Mouse (Mus musculus): ENCODE measurements around the gene Kctd21. TPM values are rescaled to one million over a fixed set of nuclear protein-coding genes. Genes with fewer than 3 reads are reported as not detected.

Gene Kctd21
- polyA plus RNA-seq, 1 experiment from 2014 or later = 2.2 TPM

DNA sequence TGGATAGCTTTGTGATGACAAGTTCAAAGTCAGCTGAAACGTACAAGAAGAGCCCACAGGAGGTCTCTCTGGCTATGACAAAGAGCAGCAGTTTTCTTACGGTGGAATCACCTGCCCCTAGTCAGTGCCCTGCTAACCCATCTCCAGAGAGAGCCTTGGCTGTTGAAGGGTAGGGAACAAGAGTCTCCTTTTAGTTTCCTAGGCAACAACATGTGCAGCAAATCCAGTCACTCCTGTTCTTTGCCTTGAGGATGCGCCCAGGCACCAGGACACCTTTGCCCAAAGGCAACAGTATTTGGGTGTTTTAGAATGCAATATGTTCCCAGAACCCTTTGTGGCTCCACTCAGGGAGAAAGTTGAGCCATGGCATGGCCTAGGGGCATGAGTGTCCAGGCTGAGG, 16.2 kb downstream of the Kctd21 start:
- H3K27ac ChIP-seq (ENCODE audit: low read depth, low read length) = no peak overlapping the region
- no peaks in the 10 kb centered on the region for H3K27me3 ChIP-seq (replicated peaks; ENCODE audit: control insufficient read depth, insufficient read depth, low read length)
- H3K36me3 ChIP-seq (ENCODE audit: control insufficient read depth, insufficient read depth, low read length) = no peaks in the 10 kb centered on the region
- H3K9ac ChIP-seq (ENCODE audit: low read depth, low read length) = no peak overlapping the region
- H3K4me3 ChIP-seq (ENCODE audit: low read depth, low read length) = no peak overlapping the region
- no peak overlapping the region for H3K4me2 ChIP-seq
- H3K9me3 ChIP-seq (ENCODE audit: control insufficient read depth, low read length) = no peaks in the 10 kb centered on the region
- WGBS = 81% methylated on average over 3 of the region's 3 CpGs
- DNase-seq (ENCODE audit: low spot score) (no peak), ATAC-seq (replicated peaks; ENCODE audit: low FRiP score) (no peak)
- 0 out of 2 replicates have a peak, but pooled peaks cover 5% of the 10 kb centered on the region for H3K4me1 ChIP-seq (replicated peaks; ENCODE audit: control insufficient read depth, insufficient read depth, low read length)

DNA sequence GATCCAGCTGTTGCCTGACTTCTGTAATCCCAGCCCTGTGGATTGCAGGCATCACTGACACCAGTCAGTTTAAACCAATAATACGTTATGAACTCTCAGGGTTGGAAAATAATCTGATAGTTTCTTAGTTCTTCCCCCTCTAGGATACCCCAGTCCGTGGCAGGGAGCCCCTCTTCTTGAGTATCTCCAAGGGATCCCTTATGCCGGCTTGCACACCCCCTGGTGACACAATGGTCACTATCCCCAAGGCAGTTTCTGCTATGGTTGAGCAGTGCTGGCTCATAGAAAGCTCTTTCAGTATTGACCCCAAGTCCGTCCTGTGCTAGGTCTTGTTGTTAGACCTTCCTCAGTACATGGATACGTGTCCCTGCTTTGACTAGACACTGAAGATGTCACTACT, 16.7 kb downstream of the Kctd21 start:
- no peak overlapping the region for H3K4me3 ChIP-seq (ENCODE audit: low read depth, low read length)
- WGBS = 79% methylated on average over 5 of the region's 5 CpGs
- H3K9ac ChIP-seq (ENCODE audit: low read depth, low read length) = no peak overlapping the region
- H3K36me3 ChIP-seq (ENCODE audit: control insufficient read depth, insufficient read depth, low read length) = no peaks in the 10 kb centered on the region
- no peak overlapping the region for H3K4me2 ChIP-seq
- no peak for DNase-seq (ENCODE audit: low spot score)
- H3K9me3 ChIP-seq (ENCODE audit: control insufficient read depth, low read length) = no peaks in the 10 kb centered on the region
- 0 out of 2 replicates have a peak, but pooled peaks cover 5% of the 10 kb centered on the region for H3K4me1 ChIP-seq (replicated peaks; ENCODE audit: control insufficient read depth, insufficient read depth, low read length)
- ATAC-seq (replicated peaks; ENCODE audit: low FRiP score) = no peak
- H3K27ac ChIP-seq (ENCODE audit: low read depth, low read length) = no peak overlapping the region
- H3K27me3 ChIP-seq (replicated peaks; ENCODE audit: control insufficient read depth, insufficient read depth, low read length) = no peaks in the 10 kb centered on the region

DNA sequence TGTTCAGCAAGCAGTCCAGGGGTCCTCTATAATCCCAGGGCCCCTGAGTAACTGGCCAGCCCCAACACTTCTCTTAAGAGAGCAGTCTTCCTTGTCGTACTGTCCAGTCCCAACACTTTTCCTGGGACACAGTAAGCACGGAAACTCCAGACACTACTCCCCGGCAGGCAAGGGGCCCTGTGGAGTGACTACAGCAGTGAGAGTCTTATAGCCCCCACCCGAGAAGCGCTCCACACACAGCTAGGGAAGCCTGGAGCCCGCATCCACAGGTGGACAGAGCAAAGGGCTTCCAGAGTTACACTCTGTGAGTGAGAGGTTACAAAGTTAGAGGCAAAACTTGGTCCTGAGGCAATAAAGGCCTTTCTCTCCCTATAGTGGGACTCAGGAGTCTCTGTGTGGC, 17.3 kb downstream of the Kctd21 start:
- 0 out of 2 replicates have a peak, but pooled peaks cover 5% of the 10 kb centered on the region for H3K4me1 ChIP-seq (replicated peaks; ENCODE audit: control insufficient read depth, insufficient read depth, low read length)
- no peak overlapping the region for H3K9ac ChIP-seq (ENCODE audit: low read depth, low read length)
- no peak overlapping the region for H3K4me3 ChIP-seq (ENCODE audit: low read depth, low read length)
- H3K27me3 ChIP-seq (replicated peaks; ENCODE audit: control insufficient read depth, insufficient read depth, low read length) = no peaks in the 10 kb centered on the region
- ATAC-seq (replicated peaks; ENCODE audit: low FRiP score) (no peak), DNase-seq (ENCODE audit: low spot score) (no peak)
- H3K27ac ChIP-seq (ENCODE audit: low read depth, low read length) = no peak overlapping the region
- 81% methylated on average over 6 of the region's 6 CpGs for WGBS
- H3K36me3 ChIP-seq (ENCODE audit: control insufficient read depth, insufficient read depth, low read length) = no peaks in the 10 kb centered on the region
- no peaks in the 10 kb centered on the region for H3K9me3 ChIP-seq (ENCODE audit: control insufficient read depth, low read length)
- no peak overlapping the region for H3K4me2 ChIP-seq

DNA sequence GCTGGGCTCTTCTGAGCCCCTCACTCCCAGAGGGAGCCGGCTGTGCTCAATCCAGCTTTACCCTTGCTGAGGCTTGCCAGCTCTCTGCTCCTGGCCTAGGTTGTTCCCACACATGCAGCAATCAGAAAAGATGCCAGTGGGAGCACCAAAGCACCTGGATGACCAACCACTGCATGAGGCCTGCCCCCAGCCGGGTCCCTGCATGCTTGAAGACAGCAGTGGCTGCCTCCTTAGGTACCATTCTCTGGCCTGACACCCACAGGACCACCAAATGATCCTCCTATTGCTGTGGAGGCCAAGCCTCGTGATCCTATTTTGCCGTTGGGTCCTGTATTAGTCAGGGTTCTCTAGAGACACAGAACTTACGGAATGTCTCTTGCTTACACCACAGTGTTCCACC, 18.8 kb downstream of the Kctd21 start:
- DNase-seq (ENCODE audit: low spot score) (no peak), ATAC-seq (replicated peaks; ENCODE audit: low FRiP score) (no peak)
- Histone ChIP-seq H3K9ac (ENCODE audit: low read depth, low read length) (no peak overlapping the region), H3K36me3 (ENCODE audit: control insufficient read depth, insufficient read depth, low read length) (no peaks in the 10 kb centered on the region), H3K9me3 (ENCODE audit: control insufficient read depth, low read length) (no peaks in the 10 kb centered on the region), H3K4me1 (replicated peaks; ENCODE audit: control insufficient read depth, insufficient read depth, low read length) (peaks cover 5% of the 10 kb centered on the region; the same call in 1 of the 2 replicates), H3K27me3 (replicated peaks; ENCODE audit: control insufficient read depth, insufficient read depth, low read length) (no peaks in the 10 kb centered on the region), H3K4me3 (ENCODE audit: low read depth, low read length) (no peak overlapping the region), H3K27ac (ENCODE audit: low read depth, low read length) (no peak overlapping the region), H3K4me2 (no peak overlapping the region)
- WGBS = 83% methylated on average over 5 of the region's 5 CpGs

DNA sequence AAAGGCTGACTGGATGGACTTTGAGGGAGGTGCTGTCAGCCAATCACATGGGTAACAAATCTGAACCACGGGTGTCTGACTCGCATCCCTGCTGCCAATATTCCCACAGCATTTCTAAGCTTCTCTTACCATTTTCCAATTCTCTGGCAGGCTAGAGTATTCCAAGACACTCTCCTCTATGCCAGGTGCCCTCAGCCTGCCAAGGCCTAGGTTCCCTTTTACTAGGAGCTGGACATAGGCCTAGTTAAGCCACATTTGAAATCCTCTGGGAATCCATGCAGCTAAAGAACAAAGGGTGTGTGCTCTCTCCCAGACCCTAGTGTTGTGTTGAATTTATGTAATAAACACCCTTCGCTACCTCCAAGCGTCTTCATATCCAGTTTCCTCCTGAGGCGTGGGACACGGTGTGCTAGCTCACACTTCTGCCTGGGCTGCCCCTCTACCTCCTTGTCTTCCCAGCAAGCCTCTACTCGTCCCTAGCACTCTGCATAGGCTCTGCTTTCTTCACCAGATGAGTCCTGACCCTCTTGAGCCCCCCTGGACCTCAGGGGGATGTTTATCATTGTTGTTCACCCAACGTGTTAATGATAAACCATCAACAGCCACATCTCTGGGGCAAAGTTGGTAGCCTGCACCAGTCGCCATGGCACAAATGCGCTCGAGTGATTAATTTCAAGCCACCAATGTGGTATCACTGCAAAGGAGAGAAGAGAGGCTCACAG, 19.8 kb downstream of the Kctd21 start:
- no peaks in the 10 kb centered on the region for H3K36me3 ChIP-seq (ENCODE audit: control insufficient read depth, insufficient read depth, low read length)
- H3K9ac ChIP-seq (ENCODE audit: low read depth, low read length) = no peak overlapping the region
- H3K4me3 ChIP-seq (ENCODE audit: low read depth, low read length) = no peak overlapping the region
- ATAC-seq (replicated peaks; ENCODE audit: low FRiP score) (no peak), DNase-seq (ENCODE audit: low spot score) (no peak)
- H3K4me2 ChIP-seq = no peak overlapping the region
- H3K27me3 ChIP-seq (replicated peaks; ENCODE audit: control insufficient read depth, insufficient read depth, low read length) = no peaks in the 10 kb centered on the region
- H3K27ac ChIP-seq (ENCODE audit: low read depth, low read length) = no peak overlapping the region
- H3K9me3 ChIP-seq (ENCODE audit: control insufficient read depth, low read length) = no peaks in the 10 kb centered on the region
- H3K4me1 ChIP-seq (replicated peaks; ENCODE audit: control insufficient read depth, insufficient read depth, low read length) = peaks cover 2% of the 10 kb centered on the region; the same call in 1 of the 2 replicates
- WGBS = 79% methylated on average over 11 of the region's 11 CpGs

DNA sequence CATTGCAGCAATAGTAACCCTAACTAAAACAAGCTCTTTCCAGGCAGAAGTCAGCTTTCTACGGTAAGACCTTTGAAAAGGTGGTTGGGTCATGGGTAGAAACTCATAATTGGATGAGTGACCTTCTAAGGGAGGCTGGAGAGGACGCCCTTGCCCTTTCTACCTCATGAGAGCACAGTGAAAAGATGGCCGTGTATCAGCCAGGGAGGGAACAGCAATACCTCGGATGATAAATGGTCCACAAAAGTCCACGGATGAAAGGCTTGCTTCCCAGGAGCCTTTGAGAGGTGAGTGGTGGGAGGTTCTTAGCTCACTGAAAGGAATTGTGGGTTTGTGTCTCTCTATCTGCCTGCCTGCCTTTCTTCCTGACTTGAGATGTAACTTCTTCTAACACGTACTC, 21.2 kb downstream of the Kctd21 start:
- 80% methylated on average over 6 of the region's 6 CpGs for WGBS
- Histone ChIP-seq H3K27ac (ENCODE audit: low read depth, low read length) (no peak overlapping the region), H3K9ac (ENCODE audit: low read depth, low read length) (no peak overlapping the region), H3K36me3 (ENCODE audit: control insufficient read depth, insufficient read depth, low read length) (no peaks in the 10 kb centered on the region), H3K27me3 (replicated peaks; ENCODE audit: control insufficient read depth, insufficient read depth, low read length) (peaks cover 3% of the 10 kb centered on the region; the same call in 1 of the 2 replicates), H3K4me1 (replicated peaks; ENCODE audit: control insufficient read depth, insufficient read depth, low read length) (no peaks in the 10 kb centered on the region; the same call in 1 of the 2 replicates), H3K4me3 (ENCODE audit: low read depth, low read length) (no peak overlapping the region), H3K9me3 (ENCODE audit: control insufficient read depth, low read length) (no peaks in the 10 kb centered on the region), H3K4me2 (no peak overlapping the region)
- ATAC-seq (replicated peaks; ENCODE audit: low FRiP score) (no peak), DNase-seq (ENCODE audit: low spot score) (no peak)

DNA sequence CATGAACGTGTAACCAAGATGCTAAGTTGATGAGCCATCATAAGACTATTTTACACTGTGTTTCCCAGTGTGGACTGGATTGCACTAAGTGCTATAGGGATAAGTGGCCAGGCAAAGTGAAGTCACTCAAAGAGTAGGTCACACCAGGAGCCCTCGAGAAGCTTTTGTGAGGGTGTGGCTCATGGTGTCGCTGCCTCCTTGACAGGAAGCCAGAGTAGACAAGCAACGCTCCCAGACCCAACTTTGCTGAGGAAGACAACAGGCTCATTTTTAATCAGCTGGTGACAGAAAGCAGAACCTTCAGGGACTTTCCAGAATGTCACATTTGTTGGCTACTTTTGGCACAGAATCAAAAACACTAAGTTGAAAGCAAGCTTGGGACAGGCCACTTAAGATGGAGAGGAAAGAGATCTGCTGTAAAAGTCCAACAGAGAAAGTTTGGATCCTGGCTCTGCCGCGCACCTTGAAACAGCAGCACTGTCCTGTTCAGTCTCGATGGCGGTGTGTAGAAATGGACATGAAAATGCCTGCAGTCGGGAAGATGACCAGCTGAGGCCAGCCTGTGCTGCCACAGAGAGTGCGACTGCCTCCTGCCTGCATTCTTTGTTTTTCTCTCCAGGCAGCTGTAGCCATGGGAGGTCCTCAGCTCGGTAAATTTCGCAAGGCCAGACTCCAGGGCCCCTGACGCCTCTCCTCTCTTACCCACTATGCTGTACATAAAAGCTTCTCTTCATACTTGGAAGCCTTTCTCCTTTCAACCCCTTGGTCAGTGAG, 23.1 kb downstream of the Kctd21 start:
- Histone ChIP-seq H3K27me3 (replicated peaks; ENCODE audit: control insufficient read depth, insufficient read depth, low read length) (peaks cover 3% of the 10 kb centered on the region; the same call in 1 of the 2 replicates), H3K36me3 (ENCODE audit: control insufficient read depth, insufficient read depth, low read length) (no peaks in the 10 kb centered on the region), H3K9ac (ENCODE audit: low read depth, low read length) (no peak overlapping the region), H3K9me3 (ENCODE audit: control insufficient read depth, low read length) (no peaks in the 10 kb centered on the region), H3K4me1 (replicated peaks; ENCODE audit: control insufficient read depth, insufficient read depth, low read length) (no peaks in the 10 kb centered on the region; the same call in 1 of the 2 replicates), H3K27ac (ENCODE audit: low read depth, low read length) (no peak overlapping the region), H3K4me2 (no peak overlapping the region), H3K4me3 (ENCODE audit: low read depth, low read length) (no peak overlapping the region)
- 45% methylated on average over 13 of the region's 13 CpGs for WGBS
- no peak for ATAC-seq (replicated peaks; ENCODE audit: low FRiP score)
- DNase-seq (ENCODE audit: low spot score) = peak; percentile 29

DNA sequence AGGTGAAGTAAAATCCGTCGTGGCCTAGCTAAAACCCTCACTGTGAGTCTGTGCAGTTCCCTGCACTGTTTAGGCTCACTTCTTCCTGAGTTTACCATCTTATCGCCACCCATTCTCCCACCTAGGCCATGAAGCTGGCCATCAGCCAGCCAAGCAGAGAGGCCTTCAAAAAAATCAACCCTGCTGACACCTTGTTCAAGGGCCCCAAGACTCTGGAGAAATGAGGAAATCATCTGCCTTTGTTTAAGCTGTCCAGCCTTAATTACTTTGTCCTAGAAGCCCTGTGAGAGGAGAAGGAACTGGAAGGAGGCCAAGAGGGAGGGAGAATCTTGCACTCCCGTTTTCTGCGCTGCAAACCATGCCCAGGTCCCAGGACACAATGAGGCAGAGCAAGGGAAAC, 24.1 kb downstream of the Kctd21 start:
- Histone ChIP-seq H3K27ac (ENCODE audit: low read depth, low read length) (no peak overlapping the region; the same call in 1 of the 2 replicates), H3K4me2 (no peak overlapping the region), H3K9me3 (ENCODE audit: control insufficient read depth, low read length) (no peaks in the 10 kb centered on the region), H3K9ac (ENCODE audit: low read depth, low read length) (no peak overlapping the region), H3K27me3 (replicated peaks; ENCODE audit: control insufficient read depth, insufficient read depth, low read length) (peaks cover 3% of the 10 kb centered on the region; the same call in 1 of the 2 replicates), H3K4me3 (ENCODE audit: low read depth, low read length) (no peak overlapping the region), H3K4me1 (replicated peaks; ENCODE audit: control insufficient read depth, insufficient read depth, low read length) (no peaks in the 10 kb centered on the region; the same call in 1 of the 2 replicates), H3K36me3 (ENCODE audit: control insufficient read depth, insufficient read depth, low read length) (no peaks in the 10 kb centered on the region)
- 79% methylated on average over 5 of the region's 5 CpGs for WGBS
- DNase-seq (ENCODE audit: low spot score) (no peak), ATAC-seq (replicated peaks; ENCODE audit: low FRiP score) (no peak)
